Mouse (Mus musculus) mesoderm, embryonic 11.5 days (tissue): ENCODE data around the gene Slc12a4.
A peak's percentile ranks its signal among the peaks of the same experiment; 100 is the strongest.
"Not testable (repeated sequence)": the region's sequence is repeated elsewhere in the genome, so short reads cannot be mapped to it uniquely, and the experiment has no call there.

Experiments used
- DNase-seq: peaks from one replicate; pipeline ENCODE4 v3.0.0-alpha.2; 2012; ENCODE audit warnings: low read depth, low spot score

Slc12a4 gene

GRCm38 (mm10) chr8:105965905-105966341, at the start of gene Slc12a4:
Slc12a4 (minus strand) TSS chr8:105966097.
- peak; percentile 86 for DNase-seq

DNA sequence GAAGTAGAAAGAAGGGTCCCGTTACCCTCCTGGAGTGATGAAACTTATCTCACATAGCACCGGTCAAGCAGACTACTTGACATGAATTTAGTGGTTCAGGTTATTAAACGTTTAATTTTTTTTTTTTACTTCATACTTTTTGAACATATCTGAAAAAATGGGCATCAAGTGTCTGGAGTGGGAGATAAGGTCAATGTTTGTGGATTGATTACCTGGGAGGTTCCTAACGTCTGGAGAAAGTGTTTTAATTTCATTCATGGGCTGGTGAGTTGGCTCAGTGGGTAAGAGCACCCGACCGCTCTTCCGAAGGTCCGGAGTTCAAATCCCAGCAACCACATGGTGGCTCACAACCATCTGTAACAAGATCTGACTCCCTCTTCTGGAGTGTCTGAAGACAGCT, 46.3 kb upstream of the Slc12a4 start:
- DNase-seq = not testable (repeated sequence)

DNA sequence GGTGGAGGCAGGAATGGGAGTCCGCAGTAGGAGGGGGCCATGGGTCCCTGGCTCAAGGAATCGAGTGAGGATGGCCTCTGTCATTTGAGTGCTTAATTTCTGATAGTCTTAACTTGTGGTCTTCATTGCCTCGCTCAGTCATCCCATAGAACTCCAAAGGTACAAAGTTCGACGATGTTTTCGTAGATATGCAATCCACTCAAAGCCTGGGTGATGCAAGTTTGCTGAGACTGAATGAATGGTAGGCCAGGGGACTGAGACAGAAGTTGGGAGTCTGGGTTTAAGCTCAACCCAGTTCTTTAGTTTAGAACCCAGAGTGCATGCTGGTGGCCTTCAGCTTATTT, 45.7 kb upstream of the Slc12a4 start, which contains the start of gene Ddx28:
Gene Ddx28, minus strand, starts transcription at position 240 of the 344 bp plus-strand sequence.
- no peak for DNase-seq

GRCm38 (mm10) chr8:106010748-106011642, 45.1 kb upstream of the Slc12a4 start:
- DNase-seq = peak; percentile 94

GRCm38 (mm10) chr8:106007891-106008290, 42.0 kb upstream of the Slc12a4 start:
- not testable (repeated sequence) for DNase-seq

GRCm38 (mm10) chr8:106007135-106007534, 41.2 kb upstream of the Slc12a4 start:
- DNase-seq = no peak

GRCm38 (mm10) chr8:106006413-106006812, 40.5 kb upstream of the Slc12a4 start:
- DNase-seq = no peak

DNA sequence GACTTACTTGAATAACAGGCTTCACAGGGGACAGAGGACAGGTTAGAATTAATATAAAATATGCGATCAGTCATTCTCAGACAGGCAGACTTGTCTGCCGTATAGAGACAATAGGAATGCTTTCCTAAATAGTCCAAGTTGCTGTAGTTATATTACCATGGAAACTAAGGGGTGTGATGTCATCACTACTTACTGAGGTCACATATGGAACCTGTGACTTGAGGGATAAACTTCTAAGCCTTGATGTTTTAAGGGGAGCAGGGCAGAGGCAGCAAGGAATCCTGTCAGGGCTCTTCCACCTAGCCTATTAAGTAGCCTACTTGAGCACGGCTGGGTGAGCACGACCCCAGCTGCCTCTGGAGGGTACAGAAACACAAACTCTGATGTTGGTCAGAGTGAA, 40.0 kb upstream of the Slc12a4 start, which contains the start of gene Dpep2nb:
Gene Dpep2nb, minus strand, starts transcription at position 101 of the 400 bp plus-strand sequence.
- no peak for DNase-seq

- DNase-seq = no peak
These were observed 38.8 kb upstream of the Slc12a4 start for GRCm38 (mm10) chr8:106004538-106005207.

DNA sequence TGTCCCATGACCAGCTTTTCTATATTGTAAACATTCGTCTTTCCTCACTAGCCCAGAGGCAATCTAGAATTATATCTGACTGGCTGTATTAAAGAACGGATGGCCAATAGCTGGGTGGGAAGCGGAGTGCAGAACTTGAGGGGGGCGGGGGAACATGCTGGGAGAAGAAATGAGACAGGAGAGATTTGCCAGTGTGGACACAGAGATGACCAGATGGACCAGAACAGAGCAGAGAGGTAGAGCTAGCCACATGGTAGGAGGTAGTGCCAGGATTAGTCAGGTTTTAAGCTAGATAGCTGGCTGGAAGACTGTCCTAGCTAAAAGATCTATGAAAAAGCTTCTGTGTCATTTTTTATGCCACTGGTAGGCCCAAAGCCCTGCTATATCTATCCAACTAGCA, 36.0 kb upstream of the Slc12a4 start:
- no peak for DNase-seq

DNA sequence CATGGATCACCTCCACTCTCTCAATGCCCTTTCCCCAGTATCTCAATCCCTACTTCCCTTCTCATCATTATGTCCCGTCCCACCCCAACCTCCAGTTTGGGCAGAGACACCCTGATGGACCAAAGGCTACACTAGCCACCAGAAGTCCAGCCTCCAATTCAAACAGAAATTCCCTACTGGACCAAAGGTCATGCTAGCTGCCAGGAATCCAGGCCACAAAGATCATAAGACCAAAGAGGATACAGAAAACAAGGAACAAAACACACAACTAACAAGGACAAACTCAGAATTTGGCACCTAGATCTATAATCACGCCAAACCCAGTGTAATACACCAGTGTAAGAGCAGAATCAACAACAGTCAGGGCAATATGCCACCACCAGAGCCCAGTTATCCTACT, 33.1 kb upstream of the Slc12a4 start:
- no peak for DNase-seq

- no peak for DNase-seq
These were observed 30.5 kb upstream of the Slc12a4 start for GRCm38 (mm10) chr8:105996359-105996758.

DNA sequence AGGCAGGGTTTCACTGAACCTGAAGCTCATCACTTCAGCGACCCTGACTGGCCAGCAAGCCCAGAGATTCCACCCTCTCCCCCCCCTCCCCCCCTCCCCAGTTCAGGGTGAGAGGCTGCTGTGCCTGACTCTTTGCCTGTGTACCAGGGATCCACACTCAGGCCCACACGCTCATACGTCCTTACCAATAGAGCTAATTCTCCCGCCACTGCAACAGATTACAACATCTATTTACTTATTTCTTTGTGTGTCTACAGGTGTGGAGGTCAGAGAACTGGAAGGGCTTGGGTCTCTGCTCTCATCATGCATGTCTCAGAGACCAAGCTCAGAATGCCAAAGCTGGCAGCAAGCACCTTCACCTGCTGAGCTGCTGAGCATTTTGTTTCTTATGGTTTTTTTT, 27.3 kb upstream of the Slc12a4 start:
- no peak for DNase-seq

- DNase-seq = no peak
These were observed 26.6 kb upstream of the Slc12a4 start for GRCm38 (mm10) chr8:105992499-105992898.

DNA sequence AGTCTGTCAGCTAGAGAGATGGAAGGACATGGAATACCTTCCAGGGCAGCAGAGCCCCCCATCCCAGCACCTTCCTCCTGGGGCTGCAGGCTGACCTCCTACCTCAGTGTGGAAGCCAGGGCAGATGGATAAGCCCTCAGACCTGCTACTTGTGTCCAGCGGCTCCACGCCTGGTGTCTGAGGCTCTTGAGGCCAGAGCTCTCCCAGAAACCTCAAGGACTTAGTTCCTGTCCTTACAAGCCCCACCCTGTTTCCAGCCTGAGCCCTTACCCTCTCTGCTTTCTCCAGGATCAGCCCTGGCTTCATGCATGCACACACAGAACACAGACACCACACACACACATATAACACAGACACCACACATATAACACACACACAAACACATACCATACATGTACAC, 25.6 kb upstream of the Slc12a4 start:
- no peak for DNase-seq

DNA sequence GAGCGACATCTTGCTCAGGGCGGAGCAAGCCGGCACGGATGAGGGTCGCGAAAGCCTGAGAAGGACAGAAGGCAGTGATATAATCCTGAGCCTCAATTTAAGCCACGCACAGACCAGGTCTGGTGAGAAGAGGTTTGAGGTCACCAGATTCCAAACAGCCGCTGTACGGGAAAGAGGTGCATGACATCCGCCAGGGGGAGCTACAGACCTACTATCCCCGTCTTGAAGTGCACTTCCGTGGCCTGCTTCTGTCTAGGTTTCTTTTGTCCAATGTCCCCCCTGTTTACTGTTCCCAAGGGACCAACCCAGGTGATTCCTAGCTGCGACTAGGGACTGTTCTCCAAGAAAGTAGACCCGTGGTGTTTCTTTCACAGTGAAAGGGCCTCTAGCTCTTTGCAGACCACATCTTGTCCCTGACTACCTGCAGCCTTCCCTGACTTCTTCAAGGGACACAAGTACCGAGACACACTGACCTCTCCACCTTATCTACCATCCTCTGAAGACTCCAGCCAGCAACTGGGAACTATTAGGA, 25.0 kb upstream of the Slc12a4 start, which contains the start of gene Dus2:
Gene Dus2, plus strand, starts transcription at position 482 of the 532 bp plus-strand sequence.
- DNase-seq = peak; percentile 91

DNA sequence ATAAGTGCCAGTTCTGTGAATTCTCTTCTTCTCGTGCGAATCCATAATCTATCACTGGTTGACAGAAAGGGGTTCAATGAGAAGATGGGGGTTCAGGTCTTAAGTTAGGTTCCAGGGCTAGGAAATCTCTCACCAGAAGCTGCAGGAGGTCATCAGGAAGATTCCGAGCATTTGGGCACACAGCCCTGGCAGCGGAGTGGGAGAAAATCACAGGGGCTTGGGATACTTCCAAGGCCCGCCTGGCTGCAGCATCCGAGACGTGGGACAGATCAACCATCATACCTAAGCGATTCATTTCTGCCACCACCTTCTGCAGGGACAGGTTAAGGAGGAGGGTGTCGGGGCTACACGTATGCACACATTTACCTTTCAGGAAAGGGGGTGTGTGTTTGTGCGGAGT, 22.6 kb upstream of the Slc12a4 start:
- no peak for DNase-seq

- not testable (repeated sequence) for DNase-seq
These were observed 17.5 kb upstream of the Slc12a4 start for GRCm38 (mm10) chr8:105983406-105983805.

DNA sequence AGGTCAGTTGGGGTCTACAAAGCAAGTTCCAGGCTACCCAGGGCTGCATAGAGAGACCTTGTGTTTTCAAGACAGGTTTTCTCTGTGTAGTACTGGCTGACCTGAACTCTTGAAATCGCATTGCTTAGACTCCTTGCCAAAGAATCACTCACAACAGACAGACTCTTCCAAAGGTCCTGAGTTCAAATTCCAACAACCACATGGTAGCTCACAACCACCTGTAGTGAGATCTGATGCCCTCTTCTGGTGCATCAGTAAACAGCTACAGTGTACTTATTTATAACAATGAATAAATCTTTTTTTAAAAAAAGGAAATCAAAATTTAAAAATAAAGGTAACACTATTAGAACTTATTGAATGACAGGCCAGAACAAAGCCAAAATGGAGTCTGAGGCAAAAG, 15.2 kb upstream of the Slc12a4 start:
- DNase-seq = no peak

- no peak for DNase-seq
These were observed 13.4 kb upstream of the Slc12a4 start, which contains the start of gene Dpep3 for GRCm38 (mm10) chr8:105979325-105979724. Dpep3 (minus strand) TSS chr8:105979429.

DNA sequence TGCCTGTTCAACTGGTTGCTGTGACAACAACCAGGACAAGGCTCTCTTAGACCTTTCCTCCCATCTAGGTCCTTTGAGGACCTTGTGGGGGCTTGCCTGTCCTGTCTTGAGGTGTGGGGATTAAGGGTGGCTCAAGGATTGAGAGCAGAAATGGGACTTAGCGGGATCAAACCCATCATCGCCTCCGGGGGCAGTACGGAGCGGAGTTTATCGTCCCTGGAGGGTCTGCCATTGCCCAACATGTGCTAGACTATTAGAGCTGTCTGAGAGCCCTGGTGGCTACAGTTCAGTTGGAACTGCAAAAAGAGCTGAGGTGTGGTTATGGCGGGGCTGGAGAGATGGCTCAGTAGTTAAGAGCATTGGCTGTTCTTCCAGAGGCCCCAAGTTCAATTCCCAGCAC, 9.5 kb upstream of the Slc12a4 start:
- no peak for DNase-seq

GRCm38 (mm10) chr8:105971019-105971720, 5.3 kb upstream of the Slc12a4 start:
- no peak for DNase-seq
